Mouse (Mus musculus) midbrain, embryonic 14.5 days (tissue): ENCODE measurements around the gene Hoxa3. TPM values are rescaled to one million over a fixed set of nuclear protein-coding genes. Genes with fewer than 3 reads are reported as not detected.

Experiments
- ATAC-seq: fragments of 200-750 bp; cut with Nextera tagmentation; 2 replicates; pipeline ENCODE4 v1.8.0; 2017; ENCODE audit warnings: moderate number of reproducible peaks, moderate library complexity; ENCODE audit not compliant: low FRiP score, low TSS enrichment
- DNase-seq: peaks from one replicate; pipeline ENCODE4 v3.0.0-alpha.2; 2015
- H3K27ac ChIP-seq: fragments of 300-500 bp; sonication (generic); replicated peaks from 2 replicates; pipeline ENCODE4 v1.5.1; 2014; ENCODE audit warnings: mild to moderate bottlenecking, low read depth, low read length, moderate library complexity
- H3K27me3 ChIP-seq: fragments of 300-500 bp; sonication (generic); 2 replicates; pipeline ENCODE4 v1.6.1; 2014; ENCODE audit warnings: low read length, control low read depth, mixed read lengths; ENCODE audit not compliant: control insufficient read depth, insufficient read depth
- H3K36me3 ChIP-seq: fragments of 300-500 bp; sonication (generic); 2 replicates; pipeline ENCODE4 v1.6.1; 2014; ENCODE audit warnings: low read length, control low read depth; ENCODE audit not compliant: control insufficient read depth, insufficient read depth
- H3K4me1 ChIP-seq: fragments of 300-500 bp; sonication (generic); 2 replicates; pipeline ENCODE4 v1.6.1; 2014; ENCODE audit warnings: mild to moderate bottlenecking, antibody characterized with exemption, low read length, control low read depth; ENCODE audit not compliant: control insufficient read depth, insufficient read depth
- H3K4me2 ChIP-seq: fragments of 300-500 bp; sonication (generic); 2 replicates; pipeline ENCODE4 v1.6.1; 2014; ENCODE audit warnings: mild to moderate bottlenecking, low read length, moderate library complexity
- H3K4me3 ChIP-seq: fragments of 300-500 bp; sonication (generic); replicated peaks from 2 replicates; pipeline ENCODE4 v1.5.1; 2014; ENCODE audit warnings: low read depth, low read length
- H3K9ac ChIP-seq: fragments of 300-500 bp; sonication (generic); replicated peaks from 2 replicates; pipeline ENCODE4 v1.6.1; 2014; ENCODE audit warnings: mild to moderate bottlenecking, low read length, moderate library complexity
- H3K9me3 ChIP-seq: fragments of 300-500 bp; sonication (generic); 2 replicates; pipeline ENCODE4 v1.6.1; 2016; ENCODE audit warnings: low read length, control low read depth, mixed read lengths; ENCODE audit not compliant: control insufficient read depth
- WGBS: fragments of 180-500 bp; shearing (Covaris S2); extraction: QIAGEN DNeasy Blood & Tissue Kit; methylation state at CpG from one replicate; pipeline ENCODE4 v1.1.7; 2014; 5-methylcytosine and 5-hydroxymethylcytosine counted together
- polyA plus RNA-seq: library from polyadenylated mRNA; unstranded; fragments of >200 nt; fragmentation: Nextera tagmentation; extraction: Ambion mirVana; gene quantifications from 2 replicates; pipeline ENCODE4 v1.2.1, GENCODE M21; 2014

Gene Hoxa3
- polyA plus RNA-seq, 1 experiment from 2014 or later = not detected

DNA sequence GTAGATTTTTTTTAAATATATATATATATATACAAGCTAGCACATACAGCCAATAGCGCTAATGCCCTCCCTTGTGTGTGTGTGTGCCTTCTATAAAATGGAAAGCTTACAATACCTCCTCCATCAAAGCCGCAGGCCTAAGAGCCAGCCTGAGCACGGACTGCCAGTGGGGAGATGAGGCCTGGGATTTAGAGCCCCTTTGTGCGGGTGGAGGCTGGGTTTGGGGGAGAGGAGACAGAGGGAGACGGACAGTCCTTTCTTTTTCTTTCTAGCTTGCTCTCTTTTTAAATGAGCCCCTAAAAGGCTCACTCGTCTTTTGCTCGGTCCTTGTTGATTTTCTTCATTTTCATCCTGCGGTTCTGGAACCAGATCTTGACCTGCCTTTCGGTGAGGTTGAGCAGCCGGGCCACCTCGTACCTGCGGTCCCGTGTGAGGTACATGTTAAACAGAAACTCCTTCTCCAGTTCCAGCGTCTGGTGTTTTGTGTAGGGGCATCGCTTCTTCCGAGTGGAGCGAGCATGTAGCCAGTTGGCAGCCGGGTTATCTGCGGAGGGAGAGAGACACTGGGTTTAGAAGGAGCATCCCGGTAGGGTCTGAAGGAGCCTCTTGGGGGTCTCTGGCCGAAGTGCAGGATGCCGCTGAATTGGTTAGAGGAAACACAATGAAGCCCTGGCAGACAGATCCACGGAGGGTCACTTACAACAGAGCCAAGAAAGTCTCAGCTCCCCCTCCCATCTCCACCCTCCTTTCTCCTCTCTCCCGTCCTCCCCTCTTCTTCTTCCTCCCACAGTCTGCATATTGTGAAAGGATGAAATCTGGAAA, 11.0 kb upstream of the Hoxa3 start:
- no peak for ATAC-seq
- Histone ChIP-seq H3K36me3 (no peaks in the 10 kb centered on the region), H3K9me3 (no peaks in the 10 kb centered on the region), H3K27ac (no peak overlapping the region), H3K27me3 (peaks cover 97% of the 10 kb centered on the region), H3K4me3 (no peak overlapping the region), H3K9ac (no peak overlapping the region), H3K4me2 (no peak overlapping the region), H3K4me1 (no peaks in the 10 kb centered on the region)
- DNase-seq = no peak
- WGBS = 3% methylated on average over 24 of the region's 24 CpGs

DNA sequence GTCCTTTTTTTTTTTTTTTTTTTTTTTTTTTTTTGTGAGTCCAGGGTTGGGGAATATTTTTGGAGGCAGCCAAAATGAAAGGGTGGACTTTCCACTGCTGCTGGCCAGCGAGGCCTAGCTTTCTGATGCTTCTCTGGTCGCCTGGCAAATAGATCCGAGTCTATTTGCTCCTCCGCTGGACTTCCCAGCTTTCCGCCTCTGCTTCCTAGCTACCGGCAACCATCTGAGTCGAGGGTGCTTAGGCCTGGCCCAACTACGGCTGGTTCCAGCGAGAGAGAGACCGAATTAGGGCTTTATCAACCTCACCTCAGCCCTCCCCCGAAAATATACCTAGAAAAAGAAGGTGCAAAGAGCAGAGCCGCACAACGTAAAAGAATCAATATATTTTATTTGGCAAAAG, 9.6 kb upstream of the Hoxa3 start:
- WGBS = 7% methylated on average over 13 of the region's 13 CpGs
- Histone ChIP-seq H3K4me3 (no peak overlapping the region), H3K27ac (no peak overlapping the region), H3K9ac (no peak overlapping the region), H3K36me3 (no peaks in the 10 kb centered on the region), H3K27me3 (peaks cover 97% of the 10 kb centered on the region), H3K4me1 (no peaks in the 10 kb centered on the region), H3K9me3 (no peaks in the 10 kb centered on the region), H3K4me2 (no peak overlapping the region)
- ATAC-seq (no peak), DNase-seq (no peak)

- H3K27me3 ChIP-seq = peaks cover 97% of the 10 kb centered on the region
- H3K27ac ChIP-seq = no peak overlapping the region
- H3K4me2 ChIP-seq = peak overlapping the region; percentile 79; the same call in 1 of the 2 replicates
- H3K9me3 ChIP-seq = no peaks in the 10 kb centered on the region
- 0 out of 2 replicates have a peak, but pooled peaks cover under 1% of the 10 kb centered on the region for H3K4me1 ChIP-seq
- no peak for ATAC-seq
- 5% methylated on average over 21 of the region's 21 CpGs for WGBS
- H3K36me3 ChIP-seq = no peaks in the 10 kb centered on the region
- H3K9ac ChIP-seq = no peak overlapping the region
- 0 out of 2 replicates have a peak overlapping the region, but pooled peaks have one; percentile 41 for H3K4me3 ChIP-seq
- no peak for DNase-seq
Measured at GRCm38 (mm10) chr6:52221993-52222685, 9.0 kb upstream of the Hoxa3 start.

DNA sequence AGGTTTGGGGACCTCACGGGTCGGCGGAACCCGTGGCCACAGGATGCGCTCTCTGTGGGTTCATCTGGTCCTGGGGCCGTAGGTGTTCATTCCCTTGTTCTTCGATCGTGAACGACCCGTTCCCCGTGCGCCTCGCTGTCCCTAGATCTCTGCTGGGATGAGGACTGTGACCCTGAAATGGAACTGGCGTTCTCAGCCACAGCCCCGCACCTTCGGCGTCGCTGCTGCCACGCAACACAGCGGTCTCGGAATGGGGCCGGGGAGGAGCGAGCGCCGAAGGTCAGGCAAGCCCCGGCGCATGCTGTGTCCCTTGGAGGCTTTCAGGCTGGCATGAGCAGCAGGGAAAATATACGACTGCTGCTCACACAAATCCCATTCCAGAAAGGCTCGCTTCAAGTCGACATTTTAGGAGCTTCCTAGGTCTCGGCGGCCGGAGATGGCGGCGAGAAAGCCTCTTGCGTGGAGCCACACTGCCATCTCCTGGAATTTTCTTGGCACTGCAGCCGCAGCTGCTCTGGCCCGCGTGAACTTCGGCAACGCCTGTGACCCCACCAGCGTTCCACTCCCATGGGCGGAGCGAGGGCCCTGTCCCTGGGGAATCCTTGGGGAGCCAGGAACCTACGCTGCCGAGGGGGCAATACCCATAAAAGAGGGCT, 8.3 kb upstream of the Hoxa3 start, which contains the start of gene Hoxa7:
Gene Hoxa7 (minus strand): TSS at position 518 of the 656 bp plus-strand sequence.
- Histone ChIP-seq H3K9me3 (no peaks in the 10 kb centered on the region), H3K4me1 (0 out of 2 replicates have a peak, but pooled peaks cover 3% of the 10 kb centered on the region), H3K4me2 (peak within 1 kb of the TSS; percentile 79), H3K4me3 (peak within 1 kb of the TSS; percentile 41), H3K9ac (peak within 1 kb of the TSS; percentile 31; the same call in 1 of the 2 replicates), H3K27me3 (peaks cover 97% of the 10 kb centered on the region), H3K27ac (no peak within 1 kb of the TSS), H3K36me3 (no peaks in the 10 kb centered on the region)
- DNase-seq = peak; percentile 92
- 1% methylated on average over 46 of the region's 46 CpGs for WGBS
- ATAC-seq = peak; percentile 58; the same call in 1 of the 2 replicates

GRCm38 (mm10) chr6:52220865-52221310, 7.8 kb upstream of the Hoxa3 start:
- H3K9me3 ChIP-seq = no peaks in the 10 kb centered on the region
- no peaks in the 10 kb centered on the region for H3K36me3 ChIP-seq
- peak overlapping the region; percentile 79; the same call in 1 of the 2 replicates for H3K4me2 ChIP-seq
- H3K27ac ChIP-seq = no peak overlapping the region
- ATAC-seq (no peak), DNase-seq (no peak)
- H3K9ac ChIP-seq = no peak overlapping the region
- peaks cover 98% of the 10 kb centered on the region for H3K27me3 ChIP-seq
- H3K4me1 ChIP-seq = 0 out of 2 replicates have a peak, but pooled peaks cover 3% of the 10 kb centered on the region
- H3K4me3 ChIP-seq = peak overlapping the region; percentile 41
- 7% methylated on average over 12 of the region's 12 CpGs for WGBS

- Histone ChIP-seq H3K9me3 (no peaks in the 10 kb centered on the region), H3K4me2 (no peak overlapping the region), H3K36me3 (no peaks in the 10 kb centered on the region), H3K27ac (no peak overlapping the region), H3K4me3 (no peak overlapping the region), H3K27me3 (peaks cover 98% of the 10 kb centered on the region), H3K4me1 (0 out of 2 replicates have a peak, but pooled peaks cover 3% of the 10 kb centered on the region), H3K9ac (no peak overlapping the region)
- DNase-seq (no peak), ATAC-seq (no peak)
- 12% methylated on average over 32 of the region's 32 CpGs for WGBS
Measured at GRCm38 (mm10) chr6:52220003-52220864, 7.1 kb upstream of the Hoxa3 start.

DNA sequence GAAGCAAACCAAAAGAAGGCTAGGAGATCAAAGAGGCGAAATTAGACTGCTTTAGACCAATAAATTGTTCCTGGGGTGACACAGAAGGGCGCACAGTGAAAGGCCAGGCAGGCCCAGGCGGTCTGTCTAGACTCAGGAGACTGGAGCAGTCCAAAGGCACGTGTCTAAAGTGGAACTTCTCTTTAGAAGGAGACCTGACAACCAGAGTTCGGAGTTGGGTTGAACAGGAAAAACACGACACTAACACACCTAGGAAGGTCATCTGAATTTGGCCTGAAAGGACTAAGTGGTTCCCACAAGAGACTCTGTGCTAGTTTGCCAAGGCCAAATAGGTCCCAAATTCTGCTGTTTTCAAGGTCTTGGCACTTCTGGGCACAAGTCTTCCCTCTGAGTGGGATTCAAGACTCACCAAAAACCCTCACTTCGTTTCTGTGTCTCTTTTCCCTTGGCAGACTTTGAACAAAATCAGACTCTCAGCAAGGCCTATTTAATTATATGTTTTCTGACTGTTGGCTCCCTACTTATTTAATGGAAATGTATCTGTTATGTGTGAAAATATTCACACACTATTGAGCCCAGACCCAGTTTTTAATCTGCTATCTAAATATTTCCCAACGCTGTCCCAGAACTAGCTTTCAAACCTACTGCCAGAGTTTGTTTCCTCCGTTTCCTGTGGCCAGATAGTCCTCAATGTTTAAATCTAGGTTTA, 6.3 kb upstream of the Hoxa3 start:
- DNase-seq = no peak
- Histone ChIP-seq H3K27me3 (peaks cover 98% of the 10 kb centered on the region), H3K4me1 (0 out of 2 replicates have a peak, but pooled peaks cover 3% of the 10 kb centered on the region), H3K4me3 (no peak overlapping the region), H3K36me3 (no peaks in the 10 kb centered on the region), H3K4me2 (no peak overlapping the region), H3K9me3 (no peaks in the 10 kb centered on the region), H3K9ac (no peak overlapping the region), H3K27ac (no peak overlapping the region)
- ATAC-seq = no peak
- 12% methylated on average over 9 of the region's 9 CpGs for WGBS
